Mouse (Mus musculus): ENCODE data around the gene Gm5148. TPM values are rescaled to one million over a fixed set of nuclear protein-coding genes. Genes with fewer than 3 reads are reported as not detected.
A peak's percentile ranks its signal among the peaks of the same experiment; 100 is the strongest.

Gm5148 gene
- under 1 TPM in 1 of 2 experiments, not detected in 1; 0.21 TPM for total RNA-seq (2021)
- long read RNA-seq, experiment 1, result 0 reads
- long read RNA-seq, experiment 2, result 0 reads

GRCm38 (mm10) chr3:37724171-37724804 lies at the start of gene Gm5148:
Gene Gm5148, minus strand, starts transcription at chr3:37724490.
- no peak for DNase-seq (ENCODE audit: low spot score in 2 of 2)

GRCm38 (mm10) chr3:37770951-37771350 lies 46.7 kb upstream of the Gm5148 start:
- DNase-seq (ENCODE audit: low spot score in 2 of 2), result no peak

- peak in 1 of 2 experiments; percentile 76 for DNase-seq (ENCODE audit: low spot score in 2 of 2)
Observed at GRCm38 (mm10) chr3:37769268-37769756, 45.0 kb upstream of the Gm5148 start.

- DNase-seq (ENCODE audit: low spot score in 2 of 2), result peak in 1 of 2 experiments; percentile 13
Observed at GRCm38 (mm10) chr3:37767147-37768015, 43.1 kb upstream of the Gm5148 start.

GRCm38 (mm10) chr3:37766628-37767027 lies 42.3 kb upstream of the Gm5148 start:
- no peak for DNase-seq (ENCODE audit: low spot score in 2 of 2)

- DNase-seq (ENCODE audit: low spot score in 2 of 2), result no peak
Observed at GRCm38 (mm10) chr3:37765971-37766370, 41.7 kb upstream of the Gm5148 start.

- DNase-seq (ENCODE audit: low spot score in 2 of 2), result no peak
Observed at GRCm38 (mm10) chr3:37765275-37765674, 41.0 kb upstream of the Gm5148 start.

- DNase-seq (ENCODE audit: low spot score in 2 of 2), result no peak
Observed at GRCm38 (mm10) chr3:37762303-37762702, 38.0 kb upstream of the Gm5148 start.

- no peak for DNase-seq (ENCODE audit: low spot score in 2 of 2)
Observed at GRCm38 (mm10) chr3:37761741-37762140, 37.5 kb upstream of the Gm5148 start.

- DNase-seq (ENCODE audit: low spot score in 2 of 2), result no peak
Observed at GRCm38 (mm10) chr3:37760866-37761265, 36.6 kb upstream of the Gm5148 start.

GRCm38 (mm10) chr3:37758611-37759322 lies 34.5 kb upstream of the Gm5148 start:
- DNase-seq (ENCODE audit: low spot score in 2 of 2), result no peak

GRCm38 (mm10) chr3:37758124-37758523 lies 33.8 kb upstream of the Gm5148 start:
- no peak for DNase-seq (ENCODE audit: low spot score in 2 of 2)

- no peak for DNase-seq (ENCODE audit: low spot score in 2 of 2)
Observed at GRCm38 (mm10) chr3:37757613-37758012, 33.3 kb upstream of the Gm5148 start.

- no peak for DNase-seq (ENCODE audit: low spot score in 2 of 2)
Observed at GRCm38 (mm10) chr3:37756005-37756404, 31.7 kb upstream of the Gm5148 start.

GRCm38 (mm10) chr3:37754639-37755038 lies 30.3 kb upstream of the Gm5148 start:
- no peak for DNase-seq (ENCODE audit: low spot score in 2 of 2)

- DNase-seq (ENCODE audit: low spot score in 2 of 2), result no peak
Observed at GRCm38 (mm10) chr3:37753148-37753547, 28.9 kb upstream of the Gm5148 start.

- no peak for DNase-seq (ENCODE audit: low spot score in 2 of 2)
Observed at GRCm38 (mm10) chr3:37748002-37748733, 23.9 kb upstream of the Gm5148 start.

GRCm38 (mm10) chr3:37747258-37748001 lies 23.1 kb upstream of the Gm5148 start:
- DNase-seq (ENCODE audit: low spot score in 2 of 2), result no peak

- no peak for DNase-seq (ENCODE audit: low spot score in 2 of 2)
Observed at GRCm38 (mm10) chr3:37744050-37744449, 19.8 kb upstream of the Gm5148 start.

GRCm38 (mm10) chr3:37739996-37740395 lies 15.7 kb upstream of the Gm5148 start:
- no peak for DNase-seq (ENCODE audit: low spot score in 2 of 2)
